Mouse (Mus musculus): ENCODE measurements around the gene Arel1.

DNA sequence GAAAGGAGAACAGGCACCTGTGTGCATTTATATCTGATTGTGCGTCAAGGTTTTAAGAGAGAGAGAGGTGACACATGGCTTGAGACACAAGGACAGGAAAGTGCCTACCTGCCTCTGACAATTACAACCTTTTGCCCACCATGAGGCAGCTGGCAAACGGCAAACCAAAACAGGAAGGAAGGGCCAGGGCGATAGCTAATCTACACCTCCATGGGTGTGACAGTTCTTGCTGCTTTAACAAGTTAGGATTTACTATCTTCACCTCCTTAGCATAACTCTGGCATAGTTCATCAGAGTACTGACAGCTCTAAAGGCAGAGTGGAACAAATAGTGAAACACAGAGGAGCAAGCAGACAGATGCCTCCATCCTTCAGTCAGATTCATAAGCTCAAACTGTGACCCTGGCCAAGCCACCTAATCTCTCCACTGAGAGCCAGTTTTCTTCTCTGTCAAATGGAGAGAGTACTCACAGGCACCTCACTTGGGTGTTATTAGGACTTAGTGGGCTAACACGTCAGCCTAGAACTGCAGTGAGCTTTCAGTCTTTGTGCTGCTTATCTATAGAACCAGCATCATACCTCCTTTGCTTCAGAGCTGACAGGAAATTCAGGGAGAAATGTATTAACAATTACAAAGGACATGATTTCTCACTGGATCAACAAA, 26.4 kb downstream of the Arel1 start:
- TF ChIP-seq CTCF (IDR thresholded peaks at IDR 0.05; ENCODE audit: low read depth, low read length) (no peak), EP300 (IDR thresholded peaks at IDR 0.05; ENCODE audit: insufficient read depth, low read depth, low read length) (no peak)

Measured in ES-Bruce4 (cell line).